Mouse (Mus musculus): ENCODE results near the gene Mtfr1l. TPM values are rescaled to one million over a fixed set of nuclear protein-coding genes. Genes with fewer than 3 reads are reported as not detected.
"Not testable (repeated sequence)": the region's sequence is repeated elsewhere in the genome, so short reads cannot be mapped to it uniquely, and the experiment has no call there.

Mtfr1l gene
- polyA plus RNA-seq, 1 experiment from 2014 or later = 160 TPM

GRCm38 (mm10) chr4:134512798-134513197 lies 22.4 kb downstream of the Mtfr1l start:
- H3K9me3 ChIP-seq = no peaks in the 10 kb centered on the region
- no peaks in the 10 kb centered on the region for H3K27me3 ChIP-seq
- no peak overlapping the region for H3K4me3 ChIP-seq
- ATAC-seq (ENCODE audit: low FRiP score) = no peak
- peaks cover 6% of the 10 kb centered on the region for H3K36me3 ChIP-seq
- H3K4me1 ChIP-seq (replicated peaks) = peaks cover 6% of the 10 kb centered on the region
- H3K9ac ChIP-seq = no peak overlapping the region
- no peak overlapping the region for H3K27ac ChIP-seq
- WGBS = 27% methylated on average over 15 of the region's 15 CpGs
- H3K4me2 ChIP-seq = peak overlapping the region; percentile 34; the same call in 1 of the 2 replicates

GRCm38 (mm10) chr4:134511730-134512129 lies 23.5 kb downstream of the Mtfr1l start:
- H3K4me3 ChIP-seq = no peak overlapping the region

GRCm38 (mm10) chr4:134510845-134511411 lies 24.3 kb downstream of the Mtfr1l start, which contains the start of gene Aunip:
Aunip (plus strand) TSS chr4:134510999.
- Histone ChIP-seq H3K4me2 (peak within 1 kb of the TSS; percentile 84), H3K9ac (peak within 1 kb of the TSS; percentile 58), H3K27ac (no peak within 1 kb of the TSS), H3K9me3 (no peaks in the 10 kb centered on the region), H3K4me1 (replicated peaks) (peaks cover 6% of the 10 kb centered on the region), H3K36me3 (peaks cover 18% of the 10 kb centered on the region), H3K4me3 (peak within 1 kb of the TSS; percentile 43), H3K27me3 (0 out of 2 replicates have a peak, but pooled peaks cover 3% of the 10 kb centered on the region)
- peak; percentile 93 for ATAC-seq (ENCODE audit: low FRiP score)
- WGBS = under 1% methylated on average over 42 of the region's 42 CpGs

More at GRCm38 (mm10) chr4:134511730-134512129, 23.5 kb downstream of the Mtfr1l start:
- Histone ChIP-seq H3K9ac (no peak overlapping the region), H3K36me3 (peaks cover 16% of the 10 kb centered on the region), H3K27me3 (0 out of 2 replicates have a peak, but pooled peaks cover 3% of the 10 kb centered on the region), H3K4me1 (replicated peaks) (peaks cover 6% of the 10 kb centered on the region), H3K9me3 (no peaks in the 10 kb centered on the region), H3K27ac (no peak overlapping the region), H3K4me2 (peak overlapping the region; percentile 84)
- ATAC-seq (ENCODE audit: low FRiP score) = no peak
- WGBS = 73% methylated on average over 6 of the region's 6 CpGs

GRCm38 (mm10) chr4:134510396-134510795 lies 24.8 kb downstream of the Mtfr1l start:
- H3K4me3 ChIP-seq = no peak overlapping the region
- H3K36me3 ChIP-seq = peaks cover 18% of the 10 kb centered on the region
- H3K27me3 ChIP-seq = 0 out of 2 replicates have a peak, but pooled peaks cover 3% of the 10 kb centered on the region
- no peaks in the 10 kb centered on the region for H3K9me3 ChIP-seq
- peaks cover 6% of the 10 kb centered on the region for H3K4me1 ChIP-seq (replicated peaks)
- peak; percentile 64 for ATAC-seq (ENCODE audit: low FRiP score)
- no peak overlapping the region for H3K27ac ChIP-seq
- H3K4me2 ChIP-seq = peak overlapping the region; percentile 84
- no peak overlapping the region for H3K9ac ChIP-seq
- 73% methylated on average over 4 of the region's 4 CpGs for WGBS

GRCm38 (mm10) chr4:134506713-134507112 lies 28.5 kb downstream of the Mtfr1l start:
- whole genome bisulfite sequencing = 90% methylated on average over 19 of the region's 19 CpGs
- no peaks in the 10 kb centered on the region for H3K9me3 ChIP-seq

GRCm38 (mm10) chr4:134505966-134506594 lies 29.1 kb downstream of the Mtfr1l start:
- Histone ChIP-seq H3K9ac (no peak overlapping the region), H3K9me3 (no peaks in the 10 kb centered on the region), H3K27ac (no peak overlapping the region), H3K36me3 (peaks cover 18% of the 10 kb centered on the region), H3K27me3 (0 out of 2 replicates have a peak, but pooled peaks cover 3% of the 10 kb centered on the region), H3K4me3 (no peak overlapping the region), H3K4me2 (no peak overlapping the region), H3K4me1 (replicated peaks) (peaks cover 2% of the 10 kb centered on the region)
- 81% methylated on average over 3 of the region's 4 CpGs for WGBS
- no peak for ATAC-seq (ENCODE audit: low FRiP score)

More at GRCm38 (mm10) chr4:134506713-134507112, 28.5 kb downstream of the Mtfr1l start:
- 0 out of 2 replicates have a peak, but pooled peaks cover 3% of the 10 kb centered on the region for H3K27me3 ChIP-seq
- no peak overlapping the region for H3K4me3 ChIP-seq
- H3K36me3 ChIP-seq = peaks cover 18% of the 10 kb centered on the region
- H3K4me2 ChIP-seq = no peak overlapping the region
- ATAC-seq (ENCODE audit: low FRiP score) = no peak
- H3K9ac ChIP-seq = no peak overlapping the region
- peaks cover 6% of the 10 kb centered on the region for H3K4me1 ChIP-seq (replicated peaks)
- H3K27ac ChIP-seq = no peak overlapping the region

- Histone ChIP-seq H3K27ac (no peak overlapping the region), H3K9me3 (no peaks in the 10 kb centered on the region), H3K4me2 (no peak overlapping the region), H3K9ac (no peak overlapping the region), H3K36me3 (peaks cover 18% of the 10 kb centered on the region), H3K4me1 (replicated peaks) (no peaks in the 10 kb centered on the region), H3K4me3 (no peak overlapping the region), H3K27me3 (0 out of 2 replicates have a peak, but pooled peaks cover 3% of the 10 kb centered on the region)
- no peak for ATAC-seq (ENCODE audit: low FRiP score)
- WGBS = 84% methylated on average over 4 of the region's 4 CpGs
These were observed 29.8 kb downstream of the Mtfr1l start for GRCm38 (mm10) chr4:134505303-134505789.

- peaks cover 18% of the 10 kb centered on the region for H3K36me3 ChIP-seq
- no peaks in the 10 kb centered on the region for H3K4me1 ChIP-seq (replicated peaks)
- H3K9me3 ChIP-seq = no peaks in the 10 kb centered on the region
- 0 out of 2 replicates have a peak, but pooled peaks cover 3% of the 10 kb centered on the region for H3K27me3 ChIP-seq
- WGBS = 82% methylated on average over 4 of the region's 4 CpGs
- ATAC-seq (ENCODE audit: low FRiP score) = no peak
- H3K9ac ChIP-seq = no peak overlapping the region
- H3K27ac ChIP-seq = no peak overlapping the region
- H3K4me2 ChIP-seq = no peak overlapping the region
- H3K4me3 ChIP-seq = no peak overlapping the region
These were observed 31.4 kb downstream of the Mtfr1l start for GRCm38 (mm10) chr4:134503686-134504357.

GRCm38 (mm10) chr4:134501095-134501494 lies 34.1 kb downstream of the Mtfr1l start:
- H3K27ac ChIP-seq = no peak overlapping the region
- 93% methylated on average over 6 of the region's 6 CpGs for WGBS
- no peaks in the 10 kb centered on the region for H3K36me3 ChIP-seq
- H3K4me2 ChIP-seq = no peak overlapping the region
- H3K4me3 ChIP-seq = no peak overlapping the region
- H3K4me1 ChIP-seq (replicated peaks) = peaks cover 23% of the 10 kb centered on the region
- no peak overlapping the region for H3K9ac ChIP-seq
- no peaks in the 10 kb centered on the region for H3K9me3 ChIP-seq
- H3K27me3 ChIP-seq = no peaks in the 10 kb centered on the region
- no peak for ATAC-seq (ENCODE audit: low FRiP score)

- not testable (repeated sequence) for H3K9ac ChIP-seq; H3K4me3 ChIP-seq; H3K9me3 ChIP-seq; H3K27me3 ChIP-seq; ATAC-seq (ENCODE audit: low FRiP score); H3K36me3 ChIP-seq
- Histone ChIP-seq H3K4me2 (peak overlapping the region; percentile 85; the same call in 1 of the 2 replicates), H3K27ac (peak overlapping the region; percentile 80), H3K4me1 (replicated peaks) (peaks cover 35% of the 10 kb centered on the region)
- 85% methylated on average over 6 of the region's 6 CpGs for WGBS
These were observed 36.2 kb downstream of the Mtfr1l start for GRCm38 (mm10) chr4:134498983-134499382.

- Histone ChIP-seq H3K9me3 (no peaks in the 10 kb centered on the region), H3K27ac (peak overlapping the region; percentile 80), H3K4me3 (peak overlapping the region; percentile 54), H3K4me2 (peak overlapping the region; percentile 85), H3K9ac (peak overlapping the region; percentile 79; the same call in 1 of the 2 replicates), H3K36me3 (no peaks in the 10 kb centered on the region), H3K27me3 (peaks cover 4% of the 10 kb centered on the region; the same call in 1 of the 2 replicates), H3K4me1 (replicated peaks) (peaks cover 35% of the 10 kb centered on the region)
- WGBS = 66% methylated on average over 12 of the region's 12 CpGs
- ATAC-seq (ENCODE audit: low FRiP score) = 0 out of 2 replicates have a peak, but pooled peaks have one; percentile 40
These were observed 37.0 kb downstream of the Mtfr1l start for GRCm38 (mm10) chr4:134497986-134498731.
